Mouse (Mus musculus) liver, embryonic 11.5 days (tissue): ENCODE measurements around the gene Nrxn1. TPM values are rescaled to one million over a fixed set of nuclear protein-coding genes. Genes with fewer than 3 reads are reported as not detected.

ENCODE experiments used
- ATAC-seq: fragments of 200-750 bp; cut with Nextera tagmentation; replicated peaks from 2 replicates; pipeline ENCODE4 v1.8.0; 2017; ENCODE audit warnings: moderate number of reproducible peaks, mild to moderate bottlenecking, moderate TSS enrichment, moderate library complexity; ENCODE audit not compliant: low FRiP score
- DNase-seq: peaks from one replicate; pipeline ENCODE4 v3.0.0-alpha.2; 2017; ENCODE audit warnings: low spot score
- H3K27ac ChIP-seq: fragments of 300-500 bp; sonication (generic); 2 replicates; pipeline ENCODE4 v1.5.1; 2014; ENCODE audit warnings: mild to moderate bottlenecking, low read depth, low read length, control low read depth
- H3K27me3 ChIP-seq: fragments of 300-500 bp; sonication (generic); replicated peaks from 2 replicates; pipeline ENCODE4 v1.6.1; 2014; ENCODE audit warnings: low read length, mixed read lengths; ENCODE audit not compliant: control insufficient read depth, insufficient read depth
- H3K36me3 ChIP-seq: fragments of 300-500 bp; sonication (generic); 2 replicates; pipeline ENCODE4 v1.6.1; 2014; ENCODE audit warnings: mild to moderate bottlenecking, low read length, moderate library complexity, mixed read lengths; ENCODE audit not compliant: control insufficient read depth, insufficient read depth
- H3K4me1 ChIP-seq: fragments of 300-500 bp; sonication (generic); replicated peaks from 2 replicates; pipeline ENCODE4 v1.6.1; 2014; ENCODE audit warnings: low read length, mixed read lengths; ENCODE audit not compliant: control insufficient read depth, insufficient read depth
- H3K4me2 ChIP-seq: fragments of 300-500 bp; sonication (generic); 2 replicates; pipeline ENCODE4 v1.6.1; 2014; ENCODE audit warnings: mild to moderate bottlenecking, control low read depth, moderate library complexity
- H3K4me3 ChIP-seq: fragments of 300-500 bp; sonication (generic); 2 replicates; pipeline ENCODE4 v1.5.1; 2014; ENCODE audit warnings: low read depth, low read length, control low read depth
- H3K9ac ChIP-seq: fragments of 300-500 bp; sonication (generic); 2 replicates; pipeline ENCODE4 v1.6.1; 2014; ENCODE audit warnings: low read depth, low read length, control low read depth
- H3K9me3 ChIP-seq: fragments of 300-500 bp; sonication (generic); 2 replicates; pipeline ENCODE4 v1.6.1; 2016; ENCODE audit warnings: low read length, inconsistent platforms, mixed read lengths; ENCODE audit not compliant: control insufficient read depth
- WGBS: fragments of 180-500 bp; shearing (Covaris S2); extraction: QIAGEN DNeasy Blood & Tissue Kit; methylation state at CpG from one replicate; pipeline ENCODE4 v1.1.7; 2014; 5-methylcytosine and 5-hydroxymethylcytosine counted together
- polyA plus RNA-seq: library from polyadenylated mRNA; unstranded; fragments of >200 nt; fragmentation: Nextera tagmentation; extraction: Ambion mirVana; gene quantifications from 2 replicates; pipeline ENCODE4 v1.2.1, GENCODE M21; 2014

The Nrxn1 gene
- polyA plus RNA-seq, 1 experiment from 2014 or later: 0.70 TPM

DNA sequence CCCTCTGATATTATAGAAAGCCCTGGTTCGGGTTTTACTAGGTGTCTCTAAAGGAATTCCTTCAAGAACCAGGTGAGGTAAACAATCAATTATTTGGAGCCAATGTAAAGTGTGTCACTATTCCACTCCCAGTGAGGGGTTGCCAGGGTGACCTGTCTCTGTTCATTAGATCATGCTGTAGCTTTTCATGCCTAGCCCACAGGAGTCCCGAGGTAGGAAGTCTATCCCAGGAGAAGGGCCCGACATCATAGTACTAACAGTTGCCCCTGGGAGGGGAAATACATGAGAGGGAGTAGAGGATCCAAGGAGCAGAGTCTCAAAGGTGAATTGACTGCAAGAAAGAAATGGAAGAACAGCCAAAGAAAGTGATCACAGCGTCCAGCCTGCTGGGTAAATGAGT is 639.6 kb downstream of the Nrxn1 start:
- WGBS: 52% methylated on average over 4 of the region's 4 CpGs
- no peaks in the 10 kb centered on the region for H3K9me3 ChIP-seq
- no peaks in the 10 kb centered on the region for H3K4me1 ChIP-seq
- H3K36me3 ChIP-seq: no peaks in the 10 kb centered on the region
- H3K27ac ChIP-seq: no peak overlapping the region
- no peak overlapping the region for H3K9ac ChIP-seq
- no peak for DNase-seq
- peaks cover 42% of the 10 kb centered on the region for H3K27me3 ChIP-seq
- H3K4me3 ChIP-seq: no peak overlapping the region
- H3K4me2 ChIP-seq: no peak overlapping the region
- no peak for ATAC-seq

DNA sequence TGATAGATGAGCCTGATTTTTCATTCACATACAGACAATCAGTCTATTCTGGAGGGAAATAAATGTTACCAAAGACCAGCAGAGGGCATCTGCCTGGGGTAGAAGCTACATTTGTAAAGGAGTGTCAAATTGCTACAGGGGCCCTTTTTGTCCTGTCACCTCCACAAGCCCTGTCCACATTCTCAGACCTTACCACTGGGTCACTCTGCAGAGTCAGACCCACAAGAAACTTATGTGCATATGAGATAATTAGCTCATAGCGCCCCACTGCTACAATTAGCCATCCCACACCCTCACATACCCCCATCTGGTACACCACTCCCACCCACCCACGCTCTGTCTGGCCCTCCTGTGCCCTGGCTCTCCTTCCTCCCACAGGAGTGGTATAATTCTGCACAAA is 640.1 kb downstream of the Nrxn1 start:
- Histone ChIP-seq H3K9me3 (no peaks in the 10 kb centered on the region), H3K4me1 (no peaks in the 10 kb centered on the region), H3K27ac (no peak overlapping the region), H3K9ac (no peak overlapping the region), H3K4me3 (no peak overlapping the region), H3K36me3 (no peaks in the 10 kb centered on the region), H3K4me2 (no peak overlapping the region), H3K27me3 (peaks cover 42% of the 10 kb centered on the region)
- ATAC-seq (no peak), DNase-seq (no peak)
- WGBS: 67% methylated on average over 2 of the region's 2 CpGs

DNA sequence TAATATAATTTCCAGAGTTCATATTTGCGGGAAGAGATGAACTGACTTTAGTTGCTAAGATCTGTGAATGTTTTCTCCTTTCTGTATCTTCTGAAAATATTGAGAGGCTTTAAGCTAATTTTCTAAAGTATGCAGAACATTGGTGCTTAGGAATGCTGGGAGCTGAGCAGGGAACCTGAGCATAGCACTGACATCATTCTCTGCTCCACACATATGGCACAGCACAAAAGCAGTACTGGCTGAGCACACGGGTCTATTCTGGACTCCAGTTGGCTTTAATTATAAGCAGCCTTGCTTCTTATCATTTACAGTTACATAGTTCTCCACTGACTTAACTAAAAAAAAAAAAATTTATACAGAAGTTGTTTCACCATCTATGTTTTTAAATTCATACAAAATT is 641.5 kb downstream of the Nrxn1 start:
- Histone ChIP-seq H3K4me3 (no peak overlapping the region), H3K36me3 (no peaks in the 10 kb centered on the region), H3K9ac (no peak overlapping the region), H3K4me2 (no peak overlapping the region), H3K4me1 (no peaks in the 10 kb centered on the region), H3K27me3 (peaks cover 35% of the 10 kb centered on the region), H3K9me3 (no peaks in the 10 kb centered on the region), H3K27ac (no peak overlapping the region)
- WGBS: 70% methylated on average over 2 of the region's 2 CpGs
- DNase-seq: no peak
- no peak for ATAC-seq

DNA sequence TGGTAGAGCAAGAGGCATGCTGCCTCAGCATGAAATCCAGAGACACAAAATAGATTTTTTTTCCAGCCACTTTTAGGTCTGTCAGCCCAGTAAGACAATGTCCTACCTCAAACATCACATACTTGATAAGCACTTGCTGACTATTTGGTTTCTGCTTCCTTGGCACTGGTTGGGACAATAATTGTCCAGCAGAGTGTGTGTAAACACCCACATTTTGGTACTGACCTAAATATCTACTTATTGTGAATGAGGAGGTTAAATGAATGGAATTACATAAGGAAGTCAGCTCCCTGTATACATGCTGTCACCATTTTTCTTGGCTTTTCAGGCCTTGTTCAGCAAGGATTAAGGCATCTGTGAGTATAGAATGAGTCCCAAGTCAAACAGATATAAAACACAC is 649.8 kb downstream of the Nrxn1 start:
- DNase-seq (no peak), ATAC-seq (no peak)
- H3K36me3 ChIP-seq: no peaks in the 10 kb centered on the region
- no peak overlapping the region for H3K4me3 ChIP-seq
- H3K4me1 ChIP-seq: no peaks in the 10 kb centered on the region
- H3K4me2 ChIP-seq: no peak overlapping the region
- H3K27ac ChIP-seq: no peak overlapping the region
- H3K9me3 ChIP-seq: no peaks in the 10 kb centered on the region
- no peak overlapping the region for H3K9ac ChIP-seq
- H3K27me3 ChIP-seq: no peaks in the 10 kb centered on the region

DNA sequence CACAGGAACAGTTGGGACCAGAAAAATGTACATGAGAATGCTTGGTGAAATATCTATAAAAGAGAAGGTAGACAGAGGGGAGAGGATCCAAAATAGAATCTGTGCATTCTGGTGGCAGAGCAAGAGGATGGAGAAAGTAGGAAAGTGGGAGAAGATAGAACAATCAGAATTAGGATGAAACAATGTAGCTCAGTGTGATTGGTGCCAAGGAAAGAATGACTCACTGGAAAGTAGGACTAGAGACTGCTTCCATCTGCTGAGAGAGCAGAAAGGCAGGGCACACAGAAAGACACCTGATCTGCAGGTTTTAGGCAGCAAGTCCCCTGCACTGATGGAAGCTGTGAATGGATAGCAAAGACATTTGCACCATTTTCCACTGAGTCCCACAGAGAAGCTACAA is 657.0 kb downstream of the Nrxn1 start:
- DNase-seq (no peak), ATAC-seq (no peak)
- no peak overlapping the region for H3K4me2 ChIP-seq
- H3K9ac ChIP-seq: no peak overlapping the region
- no peak overlapping the region for H3K27ac ChIP-seq
- H3K4me3 ChIP-seq: no peak overlapping the region
- no peaks in the 10 kb centered on the region for H3K36me3 ChIP-seq
- no peaks in the 10 kb centered on the region for H3K4me1 ChIP-seq
- H3K9me3 ChIP-seq: no peaks in the 10 kb centered on the region
- no peaks in the 10 kb centered on the region for H3K27me3 ChIP-seq

DNA sequence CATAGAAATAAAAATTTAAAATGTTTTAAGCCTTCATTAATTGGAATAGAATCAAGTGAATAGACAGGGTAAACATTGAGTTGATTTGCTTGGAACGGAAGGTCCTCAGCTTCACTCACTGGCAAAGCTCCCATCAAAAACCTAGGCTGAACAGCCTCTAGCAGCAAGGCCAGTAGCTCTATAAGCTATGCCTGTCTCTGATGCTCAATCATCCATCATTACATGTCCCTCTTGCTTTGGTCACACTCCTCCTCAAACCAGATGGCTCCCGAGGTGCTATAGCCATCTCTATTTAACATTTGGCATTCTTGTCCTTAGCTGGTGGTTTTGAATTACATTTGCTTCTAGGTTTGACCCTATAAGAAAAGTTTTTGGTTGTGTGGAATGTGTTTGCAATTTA is 657.5 kb downstream of the Nrxn1 start:
- Histone ChIP-seq H3K9ac (no peak overlapping the region), H3K4me1 (no peaks in the 10 kb centered on the region), H3K36me3 (no peaks in the 10 kb centered on the region), H3K27ac (no peak overlapping the region), H3K27me3 (no peaks in the 10 kb centered on the region), H3K4me3 (no peak overlapping the region), H3K9me3 (no peaks in the 10 kb centered on the region), H3K4me2 (no peak overlapping the region)
- 65% methylated on average over 2 of the region's 2 CpGs for WGBS
- no peak for ATAC-seq
- DNase-seq: no peak

DNA sequence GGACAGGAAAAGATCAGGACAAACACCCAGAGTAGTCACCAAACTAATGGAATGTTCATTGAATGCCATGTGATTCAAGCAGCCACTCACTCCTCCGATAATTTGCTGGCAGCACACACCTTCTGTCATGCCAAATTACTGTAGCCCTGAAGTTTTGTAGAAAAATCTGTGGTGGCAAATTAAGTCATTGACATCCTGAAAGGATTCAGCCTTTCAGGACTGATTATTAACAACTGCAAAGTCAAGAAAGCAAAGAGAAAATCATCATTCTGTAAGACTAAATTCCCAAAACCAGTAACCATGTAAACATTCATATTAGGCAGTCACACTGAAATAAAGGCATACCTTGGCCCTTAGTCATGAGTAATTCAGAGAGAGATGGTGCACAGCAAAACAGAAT is 662.7 kb downstream of the Nrxn1 start:
- ATAC-seq: no peak

DNA sequence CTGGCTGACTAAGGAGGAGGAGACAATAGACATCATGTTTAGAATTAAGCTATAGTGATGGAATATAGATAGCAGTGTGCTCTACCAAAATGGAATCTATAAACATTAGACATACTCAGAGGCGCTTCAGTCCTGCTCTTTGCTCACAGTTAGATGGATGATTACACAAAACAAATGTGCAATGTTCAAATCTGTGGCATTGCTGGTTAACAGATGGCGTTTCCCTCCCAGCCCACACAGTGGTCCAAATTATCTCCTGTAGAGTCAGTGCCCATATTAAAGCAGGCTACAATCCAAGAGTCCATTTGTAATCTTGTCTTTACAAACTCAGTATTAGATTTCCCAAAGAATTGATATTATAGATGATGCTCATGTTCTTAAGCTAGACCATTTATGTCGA is 666.9 kb downstream of the Nrxn1 start:
- no peaks in the 10 kb centered on the region for H3K36me3 ChIP-seq
- ATAC-seq (no peak), DNase-seq (no peak)
- no peak overlapping the region for H3K27ac ChIP-seq
- 80% methylated on average over 3 of the region's 3 CpGs for WGBS
- H3K4me3 ChIP-seq: no peak overlapping the region
- H3K9me3 ChIP-seq: no peaks in the 10 kb centered on the region
- H3K4me2 ChIP-seq: no peak overlapping the region
- no peak overlapping the region for H3K9ac ChIP-seq
- H3K27me3 ChIP-seq: no peaks in the 10 kb centered on the region
- no peaks in the 10 kb centered on the region for H3K4me1 ChIP-seq

More for the DNA sequence above, 662.7 kb downstream of the Nrxn1 start:
- no peak for DNase-seq
- Histone ChIP-seq H3K9me3 (no peaks in the 10 kb centered on the region), H3K9ac (no peak overlapping the region), H3K36me3 (no peaks in the 10 kb centered on the region), H3K4me2 (no peak overlapping the region), H3K27ac (no peak overlapping the region), H3K4me3 (no peak overlapping the region), H3K27me3 (no peaks in the 10 kb centered on the region), H3K4me1 (no peaks in the 10 kb centered on the region)
- 83% methylated on average over 1 of the region's 1 CpGs for WGBS

DNA sequence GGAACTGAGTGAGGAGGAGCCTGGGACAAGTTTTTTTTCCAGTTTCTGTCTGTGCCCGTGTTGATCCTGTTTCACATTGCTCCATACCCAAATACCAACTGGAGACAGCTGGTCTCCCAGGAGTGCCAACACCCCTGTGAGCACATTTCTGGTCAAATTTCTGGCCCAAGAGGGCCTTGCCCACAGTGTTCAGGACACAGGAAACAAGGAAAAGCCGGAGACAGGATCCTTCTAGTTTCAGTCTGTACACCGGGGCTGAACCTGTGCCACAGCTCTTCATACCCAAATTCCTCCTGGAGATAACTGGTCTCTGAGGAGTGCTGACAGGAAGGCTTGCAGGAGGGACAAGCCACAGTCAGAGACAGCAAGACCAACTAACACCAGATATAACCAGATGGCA is 670.3 kb downstream of the Nrxn1 start:
- H3K4me2 ChIP-seq: no peak overlapping the region
- ATAC-seq: no peak

More for the DNA sequence above, 670.3 kb downstream of the Nrxn1 start:
- Histone ChIP-seq H3K36me3 (no peaks in the 10 kb centered on the region), H3K4me3 (no peak overlapping the region), H3K27ac (no peak overlapping the region), H3K9ac (no peak overlapping the region), H3K27me3 (no peaks in the 10 kb centered on the region), H3K4me1 (no peaks in the 10 kb centered on the region), H3K9me3 (no peaks in the 10 kb centered on the region)
- no peak for DNase-seq
- WGBS: 79% methylated on average over 3 of the region's 3 CpGs
